Mouse (Mus musculus): Measurements from ENCODE around the gene Abcg1. TPM values are rescaled to one million over a fixed set of nuclear protein-coding genes. Genes with fewer than 3 reads are reported as not detected.

Abcg1 gene
- polyA plus RNA-seq, 1 experiment from 2014 or later: 7.1 TPM

Other genes with a start within 250 kb of the Abcg1 start
- gene Glp1r, start 155.9 kb upstream of the Abcg1 start, polyA plus RNA-seq (2015; fragmentation: Nextera tagmentation; extraction: Ambion mirVana): 0.28 and 0.42 TPM in 2 replicates
- gene Umodl1, start 103.0 kb upstream of the Abcg1 start, polyA plus RNA-seq (2015; fragmentation: Nextera tagmentation; extraction: Ambion mirVana): 0.03 and 0.08 TPM in 2 replicates
- 1.4 and 49.7 TPM in 2 replicates for gene Tff3, start 72.0 kb downstream of the Abcg1 start, polyA plus RNA-seq (2015; fragmentation: Nextera tagmentation; extraction: Ambion mirVana)
- gene Tff2, start 86.6 kb downstream of the Abcg1 start, polyA plus RNA-seq (2015; fragmentation: Nextera tagmentation; extraction: Ambion mirVana): 1.1 and 1.6 TPM in 2 replicates
- 0.32 and 0.57 TPM in 2 replicates for gene Tff1, start 107.6 kb downstream of the Abcg1 start, polyA plus RNA-seq (2015; fragmentation: Nextera tagmentation; extraction: Ambion mirVana)
- gene Tmprss3, start 141.3 kb downstream of the Abcg1 start, polyA plus RNA-seq (2015; fragmentation: Nextera tagmentation; extraction: Ambion mirVana): not detected in 2 replicates
- 0.18 and 0.23 TPM in 2 replicates for gene Ubash3a, start 150.2 kb downstream of the Abcg1 start, polyA plus RNA-seq (2015; fragmentation: Nextera tagmentation; extraction: Ambion mirVana)
- 2.0 and 2.4 TPM in 2 replicates for gene Rsph1, start 219.7 kb downstream of the Abcg1 start, polyA plus RNA-seq (2015; fragmentation: Nextera tagmentation; extraction: Ambion mirVana)
- gene Slc37a1, start 229.1 kb downstream of the Abcg1 start, polyA plus RNA-seq (2015; fragmentation: Nextera tagmentation; extraction: Ambion mirVana): 3.0 and 3.9 TPM in 2 replicates